Mouse (Mus musculus) intestine, embryonic 16.5 days (tissue): ENCODE results near the gene Terf2. TPM values are rescaled to one million over a fixed set of nuclear protein-coding genes. Genes with fewer than 3 reads are reported as not detected.
A peak's percentile ranks its signal among the peaks of the same experiment; 100 is the strongest.

ENCODE experiments used
- ATAC-seq: fragments of 200-750 bp; cut with Nextera tagmentation; 2 replicates; pipeline ENCODE4 v1.8.0; 2017; ENCODE audit warnings: moderate TSS enrichment, moderate library complexity
- H3K27ac ChIP-seq: fragments of 300-500 bp; sonication (generic); 2 replicates; pipeline ENCODE4 v1.5.1; 2014; ENCODE audit warnings: mild to moderate bottlenecking, low read length
- H3K27me3 ChIP-seq: fragments of 300-500 bp; sonication (generic); replicated peaks from 2 replicates; pipeline ENCODE4 v1.6.1; 2014; ENCODE audit warnings: low read length, control low read depth, mixed read lengths; ENCODE audit not compliant: control insufficient read depth, insufficient read depth
- H3K36me3 ChIP-seq: fragments of 300-500 bp; sonication (generic); 2 replicates; pipeline ENCODE4 v1.6.1; 2014; ENCODE audit warnings: low read length, control low read depth; ENCODE audit not compliant: control insufficient read depth, insufficient read depth
- H3K4me1 ChIP-seq: fragments of 300-500 bp; sonication (generic); 2 replicates; pipeline ENCODE4 v1.6.1; 2014; ENCODE audit warnings: low read length, control low read depth, mixed read lengths; ENCODE audit not compliant: control insufficient read depth, insufficient read depth
- H3K4me2 ChIP-seq: fragments of 300-500 bp; sonication (generic); 2 replicates; pipeline ENCODE4 v1.6.1; 2014; ENCODE audit warnings: low read depth, low read length, control low read depth
- H3K4me3 ChIP-seq: fragments of 300-500 bp; sonication (generic); 2 replicates; pipeline ENCODE4 v1.5.1; 2014; ENCODE audit warnings: mild to moderate bottlenecking, low read length
- H3K9ac ChIP-seq: fragments of 300-500 bp; sonication (generic); 2 replicates; pipeline ENCODE4 v1.6.1; 2014; ENCODE audit warnings: low read depth, low read length
- H3K9me3 ChIP-seq: fragments of 300-500 bp; sonication (generic); 2 replicates; pipeline ENCODE4 v1.6.1; 2016; ENCODE audit warnings: low read length, control low read depth; ENCODE audit not compliant: control insufficient read depth
- WGBS: fragments of 180-500 bp; shearing (Covaris S2); extraction: QIAGEN DNeasy Blood & Tissue Kit; methylation state at CpG from one replicate; pipeline ENCODE4 v1.1.7; 2014; 5-methylcytosine and 5-hydroxymethylcytosine counted together
- microRNA-seq: library from miRNA; unstranded; fragments of <30 nt; microRNA quantifications from one replicate; pipeline ENCODE4, GENCODE M21; 2016
- polyA plus RNA-seq: library from polyadenylated mRNA; unstranded; fragments of >200 nt; fragmentation: Nextera tagmentation; extraction: Ambion mirVana; gene quantifications from 2 replicates; pipeline ENCODE4 v1.2.1, GENCODE M21; 2015

Gene Terf2
- polyA plus RNA-seq, 1 experiment from 2014 or later, result 12.5 TPM

DNA sequence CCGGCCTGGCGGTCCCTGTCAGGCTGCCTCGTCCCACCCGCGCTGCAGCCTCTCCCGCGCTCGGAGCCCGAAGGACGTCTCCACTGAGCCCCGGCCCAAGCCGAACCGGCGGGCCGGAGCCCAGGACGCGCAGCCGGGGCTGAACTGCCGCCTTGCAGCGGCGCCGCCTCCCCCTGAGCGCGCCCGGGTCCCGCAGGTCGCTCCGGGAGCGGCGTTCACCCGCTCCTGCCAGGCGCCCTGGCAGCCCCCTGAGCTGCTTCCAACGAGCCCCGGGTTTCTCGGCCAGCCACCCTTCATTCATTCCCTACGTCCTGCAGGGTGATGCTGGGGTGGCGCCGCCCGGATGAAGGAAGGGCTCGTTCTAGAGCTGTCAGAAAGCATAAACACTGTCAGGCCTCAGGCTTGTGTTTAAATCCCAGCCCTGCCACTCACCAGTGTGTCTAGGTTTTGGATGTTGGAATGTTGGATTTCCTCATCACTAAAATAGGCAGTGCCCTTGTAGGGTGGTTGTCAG lies 64.7 kb downstream of the Terf2 start:
- Histone ChIP-seq H3K4me3 (peak overlapping the region; percentile 97), H3K27ac (peak overlapping the region; percentile 87), H3K27me3 (no peaks in the 10 kb centered on the region), H3K9me3 (no peaks in the 10 kb centered on the region), H3K9ac (peak overlapping the region; percentile 99), H3K4me2 (peak overlapping the region; percentile 61), H3K36me3 (no peaks in the 10 kb centered on the region), H3K4me1 (peaks cover 14% of the 10 kb centered on the region)
- ATAC-seq, result 0 out of 2 replicates have a peak, but pooled peaks have one; percentile 2
- WGBS, result under 1% methylated on average over 40 of the region's 40 CpGs

DNA sequence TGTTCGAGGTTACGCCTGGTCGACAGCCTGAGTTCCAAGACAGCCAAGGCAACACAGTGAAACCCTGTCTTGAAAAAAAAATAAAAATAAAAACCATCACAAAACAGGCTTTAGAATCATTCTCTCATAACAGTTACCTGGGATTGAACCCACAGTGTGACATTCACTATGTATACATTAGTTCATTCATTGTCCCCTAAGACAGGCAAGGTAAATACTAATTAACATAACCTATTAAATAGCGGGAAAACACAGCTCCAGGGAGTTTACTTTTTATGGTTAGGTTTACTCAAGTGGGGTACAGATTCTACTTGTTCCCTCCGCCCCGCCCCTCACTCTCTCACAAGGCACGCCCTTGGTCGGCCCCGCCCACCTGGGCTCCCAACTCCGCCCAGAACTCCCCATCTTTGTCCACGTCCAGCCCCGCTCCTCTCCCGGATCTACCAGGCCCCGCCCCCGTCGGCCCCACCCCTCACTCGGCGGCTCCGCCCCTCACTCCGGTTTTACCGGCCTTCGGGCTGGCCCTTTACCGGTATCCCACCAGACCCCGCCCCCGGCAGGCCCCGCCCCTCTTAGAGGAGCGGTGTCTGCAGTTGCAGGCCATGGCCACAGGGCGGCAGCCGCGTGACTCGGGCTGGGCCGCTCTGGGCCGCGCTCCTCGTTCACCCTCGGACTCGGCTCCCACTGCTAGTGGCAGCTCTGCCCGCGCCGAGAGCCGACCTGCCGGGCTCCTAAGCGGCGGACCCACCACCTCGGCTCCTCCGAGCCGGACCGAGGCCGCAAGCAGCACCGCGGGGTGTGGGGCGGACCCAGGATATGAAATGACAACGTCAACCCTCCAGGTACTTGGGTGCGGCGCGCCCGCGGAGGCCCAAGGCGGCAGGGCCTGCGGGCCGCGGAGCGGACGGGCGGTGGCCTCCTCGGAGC lies 65.4 kb downstream of the Terf2 start, which contains the start of gene Vps4a:
TSS of gene Vps4a (plus strand) at position 573 of the 927 bp plus-strand sequence.
- H3K4me1 ChIP-seq, result peaks cover 14% of the 10 kb centered on the region
- peak within 1 kb of the TSS; percentile 97 for H3K4me3 ChIP-seq
- peak within 1 kb of the TSS; percentile 61 for H3K4me2 ChIP-seq
- no peaks in the 10 kb centered on the region for H3K36me3 ChIP-seq
- WGBS, result 4% methylated on average over 59 of the region's 66 CpGs
- H3K9me3 ChIP-seq, result no peaks in the 10 kb centered on the region
- peak within 1 kb of the TSS; percentile 87 for H3K27ac ChIP-seq
- peak within 1 kb of the TSS; percentile 99 for H3K9ac ChIP-seq
- H3K27me3 ChIP-seq, result no peaks in the 10 kb centered on the region
- ATAC-seq, result peak; percentile 96

DNA sequence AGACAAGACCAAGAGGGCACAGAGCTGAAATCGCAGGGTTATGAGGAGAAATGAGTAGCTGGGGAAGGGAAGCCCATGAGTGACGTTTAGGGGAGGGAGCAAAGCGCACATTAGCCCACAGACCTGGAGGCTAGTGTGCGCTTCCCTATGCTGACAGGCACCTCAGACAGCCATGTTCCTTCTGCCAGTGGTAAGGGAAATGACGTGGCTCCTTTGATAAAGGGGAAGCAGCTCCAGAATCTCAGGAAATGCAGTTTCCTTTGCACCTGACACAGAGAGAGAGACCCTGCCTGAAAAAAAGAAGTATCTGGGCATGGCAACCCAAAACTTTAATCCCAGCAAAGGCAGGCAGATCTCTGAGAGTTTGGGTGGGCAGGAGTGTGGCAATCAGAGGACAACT lies 66.3 kb downstream of the Terf2 start:
- Histone ChIP-seq H3K27ac (no peak overlapping the region), H3K4me3 (no peak overlapping the region), H3K36me3 (no peaks in the 10 kb centered on the region), H3K4me2 (no peak overlapping the region), H3K9ac (no peak overlapping the region), H3K4me1 (peaks cover 14% of the 10 kb centered on the region), H3K27me3 (no peaks in the 10 kb centered on the region), H3K9me3 (no peaks in the 10 kb centered on the region)
- 65% methylated on average over 5 of the region's 5 CpGs for WGBS
- ATAC-seq, result no peak

DNA sequence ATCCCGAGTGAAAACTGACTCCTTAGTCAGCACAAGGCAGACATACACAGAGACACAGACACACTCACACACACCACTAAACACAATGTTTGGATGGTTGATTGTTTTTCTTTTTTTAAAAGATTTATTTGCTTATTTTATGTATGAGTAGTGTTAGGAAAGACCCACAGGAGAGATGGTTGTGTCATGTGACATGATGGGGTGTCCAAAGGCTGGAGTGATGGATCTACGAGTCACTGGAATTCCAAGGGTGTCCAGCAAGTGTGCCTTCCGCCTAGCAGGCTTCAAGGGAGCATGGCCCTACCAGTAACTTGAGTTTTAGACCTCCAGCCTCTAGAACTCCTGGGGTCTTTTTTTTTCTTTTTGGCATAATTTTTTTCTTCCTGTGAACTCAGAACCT lies 67.0 kb downstream of the Terf2 start:
- WGBS, result 75% methylated on average over 3 of the region's 3 CpGs

DNA sequence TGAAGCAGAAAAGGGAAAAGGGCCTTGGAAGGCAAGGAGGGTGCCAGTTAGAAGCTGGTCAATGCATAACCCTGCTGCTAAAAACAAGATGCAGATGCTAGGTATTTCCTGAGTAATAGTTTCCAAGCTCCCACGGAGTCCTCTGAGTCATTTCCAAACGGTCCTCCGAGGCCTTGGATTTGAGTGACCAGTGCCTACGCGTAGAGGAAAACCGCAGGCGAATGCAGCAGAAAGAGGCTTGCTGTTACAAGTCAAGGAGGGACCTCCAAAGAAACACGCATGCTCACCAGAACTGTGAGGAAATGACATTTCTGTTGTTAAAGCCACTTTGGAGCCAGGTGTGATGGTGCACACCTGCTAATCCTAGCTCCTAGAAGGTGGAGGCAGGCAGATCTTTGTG lies 72.9 kb downstream of the Terf2 start:
- Histone ChIP-seq H3K4me2 (no peak overlapping the region), H3K27me3 (no peaks in the 10 kb centered on the region), H3K9ac (no peak overlapping the region), H3K9me3 (no peaks in the 10 kb centered on the region), H3K4me1 (no peaks in the 10 kb centered on the region), H3K27ac (no peak overlapping the region), H3K4me3 (no peak overlapping the region), H3K36me3 (no peaks in the 10 kb centered on the region)
- WGBS, result 92% methylated on average over 8 of the region's 8 CpGs
- ATAC-seq, result no peak

More for the DNA sequence above, 67.0 kb downstream of the Terf2 start:
- no peak overlapping the region for H3K4me3 ChIP-seq
- peaks cover 14% of the 10 kb centered on the region for H3K4me1 ChIP-seq
- no peaks in the 10 kb centered on the region for H3K27me3 ChIP-seq
- no peak for ATAC-seq
- no peaks in the 10 kb centered on the region for H3K9me3 ChIP-seq
- H3K36me3 ChIP-seq, result no peaks in the 10 kb centered on the region
- H3K27ac ChIP-seq, result no peak overlapping the region
- no peak overlapping the region for H3K9ac ChIP-seq
- no peak overlapping the region for H3K4me2 ChIP-seq

Small RNAs within 50 kb of the gene (microRNA-seq; reads per million reads assigned to microRNA genes)
- 0.68 reads per million for gene Mir7075

Other genes with a start within 250 kb of the Terf2 start
- gene Has3, start 226.3 kb downstream of the Terf2 start, polyA plus RNA-seq, result 0.09 and 0.28 TPM in 2 replicates
- gene Utp4, start 202.9 kb downstream of the Terf2 start, polyA plus RNA-seq, result 56.6 and 66.6 TPM in 2 replicates
- gene Sntb2, start 160.8 kb downstream of the Terf2 start, polyA plus RNA-seq, result 8.5 and 9.1 TPM in 2 replicates
- 53.9 and 56.9 TPM in 2 replicates for gene Vps4a, start 65.3 kb downstream of the Terf2 start, polyA plus RNA-seq
- gene Pdf, start 47.9 kb downstream of the Terf2 start, polyA plus RNA-seq, result 47.1 and 47.7 TPM in 2 replicates
- 32.4 and 32.8 TPM in 2 replicates for gene Cog8, start 39.9 kb downstream of the Terf2 start, polyA plus RNA-seq
- 73.5 and 85.9 TPM in 2 replicates for gene Nip7, start 39.7 kb downstream of the Terf2 start, polyA plus RNA-seq
- gene Tmed6, start 30.9 kb downstream of the Terf2 start, polyA plus RNA-seq, result 52.3 and 60.5 TPM in 2 replicates
- 155 and 177 TPM in 2 replicates for gene Cyb5b, start 54.1 kb upstream of the Terf2 start, polyA plus RNA-seq
- gene Nfat5, start 196.9 kb upstream of the Terf2 start, polyA plus RNA-seq, result 5.4 and 5.9 TPM in 2 replicates